Mouse (Mus musculus) midbrain, postnatal 0 days (tissue): ENCODE measurements at regions not wholly inside any gene's neighbourhood (a gene's known extent, or its start where the extent isn't known, plus 50 kb on each side); places are given as distances from the start of the nearest gene placed in this dataset.

ENCODE experiments used
- ATAC-seq: fragments of 200-750 bp; cut with Nextera tagmentation; 2 replicates; pipeline ENCODE4 v1.8.0; 2017; ENCODE audit warnings: moderate number of reproducible peaks, mild to moderate bottlenecking, moderate TSS enrichment, moderate library complexity; ENCODE audit not compliant: low FRiP score
- DNase-seq: peaks from one replicate; pipeline ENCODE4 v3.0.0-alpha.2; 2015; ENCODE audit warnings: low spot score
- H3K27ac ChIP-seq: fragments of 300-500 bp; sonication (generic); 2 replicates; pipeline ENCODE4 v1.5.1; 2014; ENCODE audit warnings: low read depth, mild to moderate bottlenecking, low read length, mixed read lengths
- H3K27me3 ChIP-seq: fragments of 300-500 bp; sonication (generic); 2 replicates; pipeline ENCODE4 v1.6.1; 2014; ENCODE audit warnings: low read length, control low read depth, mixed read lengths; ENCODE audit not compliant: insufficient read depth
- H3K36me3 ChIP-seq: fragments of 300-500 bp; sonication (generic); 2 replicates; pipeline ENCODE4 v1.6.1; 2014; ENCODE audit warnings: low read length, control low read depth, mixed read lengths; ENCODE audit not compliant: insufficient read depth
- H3K4me1 ChIP-seq: fragments of 300-500 bp; sonication (generic); 2 replicates; pipeline ENCODE4 v1.6.1; 2014; ENCODE audit warnings: mild to moderate bottlenecking, control low read depth, antibody characterized with exemption, low read length, mixed read lengths; ENCODE audit not compliant: insufficient read depth
- H3K4me2 ChIP-seq: fragments of 300-500 bp; sonication (generic); 2 replicates; pipeline ENCODE4 v1.6.1; 2014; ENCODE audit warnings: low read depth, mild to moderate bottlenecking, low read length, mixed read lengths; ENCODE audit not compliant: poor library complexity, severe bottlenecking
- H3K4me3 ChIP-seq: fragments of 300-500 bp; sonication (generic); 2 replicates; pipeline ENCODE4 v1.5.1; 2014; ENCODE audit warnings: low read depth, mild to moderate bottlenecking, low read length, moderate library complexity
- H3K9ac ChIP-seq: fragments of 300-500 bp; sonication (generic); replicated peaks from 2 replicates; pipeline ENCODE4 v1.6.1; 2014; ENCODE audit warnings: mild to moderate bottlenecking, low read length, moderate library complexity, mixed read lengths; ENCODE audit not compliant: poor library complexity, severe bottlenecking
- H3K9me3 ChIP-seq: fragments of 300-500 bp; sonication (generic); 2 replicates; pipeline ENCODE4 v1.6.1; 2016; ENCODE audit warnings: low read length, control low read depth
- CTCF ChIP-seq: IDR thresholded peaks from 2 replicates; pipeline ENCODE4 v1.5.1; 2016; ENCODE audit warnings: antibody characterized with exemption, mild to moderate bottlenecking
- WGBS: fragments of 180-500 bp; shearing (Covaris S2); extraction: QIAGEN DNeasy Blood & Tissue Kit; methylation state at CpG from one replicate; pipeline ENCODE4 v1.1.7; 2014; 5-methylcytosine and 5-hydroxymethylcytosine counted together

DNA sequence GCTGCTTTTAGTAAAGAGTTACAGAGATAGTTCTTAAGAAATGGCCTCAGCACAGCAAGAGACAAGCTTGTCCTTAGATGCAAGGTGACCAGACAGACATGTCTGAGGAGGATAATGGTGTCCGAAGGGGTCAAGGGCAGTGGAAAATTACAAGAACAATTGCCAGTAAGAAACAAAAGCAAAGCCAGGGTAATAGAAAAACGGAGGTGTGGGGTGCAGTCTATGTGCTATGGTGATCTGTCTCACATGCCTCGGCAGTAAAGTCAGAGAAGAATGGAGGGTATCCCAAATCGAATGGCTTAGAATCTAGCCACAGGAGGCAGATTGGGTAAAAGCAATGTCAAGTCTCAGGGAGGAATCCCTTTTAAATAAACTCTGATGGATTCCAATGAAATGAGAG is 86.2 kb downstream of the Tmx1 start:
- no peaks in the 10 kb centered on the region for H3K9me3 ChIP-seq
- no peak for ATAC-seq

DNA sequence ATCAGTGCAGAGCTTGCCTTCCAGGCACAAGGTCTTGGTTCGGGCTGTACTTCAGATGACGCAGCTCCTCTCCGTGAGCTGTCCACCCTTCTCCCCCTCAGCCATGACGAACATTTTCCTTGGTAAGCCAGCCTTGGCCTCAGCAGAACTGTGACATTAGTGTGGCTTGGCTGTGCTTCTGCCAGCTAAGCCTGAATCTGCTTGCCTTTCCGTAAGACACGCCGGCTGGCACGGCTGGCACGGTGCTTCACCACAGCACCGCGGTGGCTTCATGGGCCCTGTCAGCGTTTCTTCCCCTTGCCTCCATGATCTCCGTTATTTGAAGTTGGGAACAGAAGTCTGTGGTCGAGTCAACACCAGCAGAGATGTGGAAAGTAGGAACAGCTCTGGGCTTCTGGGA is 87.0 kb downstream of the Tmx1 start:
- DNase-seq, result no peak
- 94% methylated on average over 14 of the region's 14 CpGs for WGBS

More for the DNA sequence above, 86.2 kb downstream of the Tmx1 start:
- DNase-seq, result no peak
- Histone ChIP-seq H3K36me3 (no peaks in the 10 kb centered on the region), H3K27me3 (no peaks in the 10 kb centered on the region), H3K4me3 (no peak overlapping the region), H3K4me2 (no peak overlapping the region), H3K4me1 (no peaks in the 10 kb centered on the region; the same call in 1 of the 2 replicates), H3K27ac (no peak overlapping the region), H3K9ac (no peak overlapping the region)
- 49% methylated on average over 4 of the region's 4 CpGs for WGBS
- no peak for TF ChIP-seq CTCF

DNA sequence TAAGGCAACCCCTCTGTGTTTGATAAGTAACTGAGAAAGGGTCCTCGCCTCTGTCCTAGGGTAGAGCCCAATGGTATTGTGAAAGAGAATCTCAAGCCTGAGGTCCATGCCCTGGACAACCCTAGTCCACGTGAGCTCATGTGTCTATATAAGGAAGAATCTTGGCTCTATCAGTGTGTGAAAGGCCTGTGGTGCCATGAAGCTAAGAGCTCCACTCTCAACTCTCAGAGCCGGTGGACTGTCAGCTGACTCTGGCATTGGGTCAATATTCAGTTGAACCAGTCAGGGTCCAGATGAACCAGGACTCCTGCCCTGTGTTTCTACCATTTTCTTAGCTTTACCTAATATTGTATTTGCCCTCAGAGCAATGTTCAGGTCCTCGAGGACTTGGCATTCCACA is 88.5 kb downstream of the Tmx1 start:
- 85% methylated on average over 4 of the region's 4 CpGs for WGBS
- Histone ChIP-seq H3K4me3 (no peak overlapping the region), H3K27me3 (no peaks in the 10 kb centered on the region), H3K27ac (no peak overlapping the region), H3K4me1 (no peaks in the 10 kb centered on the region; the same call in 1 of the 2 replicates), H3K36me3 (no peaks in the 10 kb centered on the region), H3K9ac (no peak overlapping the region), H3K9me3 (no peaks in the 10 kb centered on the region), H3K4me2 (no peak overlapping the region)
- no peak for TF ChIP-seq CTCF
- DNase-seq, result no peak
- ATAC-seq, result no peak

More for the DNA sequence above, 87.0 kb downstream of the Tmx1 start:
- Histone ChIP-seq H3K4me2 (no peak overlapping the region), H3K4me3 (no peak overlapping the region), H3K4me1 (no peaks in the 10 kb centered on the region; the same call in 1 of the 2 replicates), H3K36me3 (no peaks in the 10 kb centered on the region), H3K27ac (no peak overlapping the region), H3K9ac (no peak overlapping the region), H3K9me3 (no peaks in the 10 kb centered on the region), H3K27me3 (no peaks in the 10 kb centered on the region)
- ATAC-seq, result no peak
- TF ChIP-seq CTCF, result no peak

DNA sequence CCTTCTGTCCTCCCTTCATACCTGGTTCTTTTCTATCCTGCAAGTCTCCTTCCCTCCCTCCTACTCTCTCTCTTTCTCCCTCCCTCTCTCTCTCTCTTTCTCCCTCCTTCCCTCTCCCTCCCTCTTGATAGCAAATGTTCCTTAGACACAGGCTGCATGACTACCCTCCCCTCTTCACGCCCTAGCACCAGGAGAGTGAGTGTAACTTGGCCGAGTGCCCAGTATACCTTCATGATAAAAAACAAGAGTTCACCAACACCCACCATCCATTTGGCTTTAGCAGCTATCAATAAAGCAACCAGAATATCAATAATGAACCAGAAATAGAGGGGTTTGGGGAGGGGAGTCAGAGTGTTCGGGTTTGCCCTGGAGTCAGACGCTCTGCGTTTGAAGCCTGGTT is 90.4 kb downstream of the Tmx1 start:
- H3K9me3 ChIP-seq, result no peaks in the 10 kb centered on the region
- 55% methylated on average over 5 of the region's 5 CpGs for WGBS
- ATAC-seq (no peak), DNase-seq (no peak)
- H3K4me2 ChIP-seq, result no peak overlapping the region
- H3K36me3 ChIP-seq, result no peaks in the 10 kb centered on the region
- no peak for TF ChIP-seq CTCF
- H3K9ac ChIP-seq, result no peak overlapping the region
- H3K4me3 ChIP-seq, result no peak overlapping the region
- H3K4me1 ChIP-seq, result no peaks in the 10 kb centered on the region; the same call in 1 of the 2 replicates
- no peak overlapping the region for H3K27ac ChIP-seq
- H3K27me3 ChIP-seq, result no peaks in the 10 kb centered on the region

DNA sequence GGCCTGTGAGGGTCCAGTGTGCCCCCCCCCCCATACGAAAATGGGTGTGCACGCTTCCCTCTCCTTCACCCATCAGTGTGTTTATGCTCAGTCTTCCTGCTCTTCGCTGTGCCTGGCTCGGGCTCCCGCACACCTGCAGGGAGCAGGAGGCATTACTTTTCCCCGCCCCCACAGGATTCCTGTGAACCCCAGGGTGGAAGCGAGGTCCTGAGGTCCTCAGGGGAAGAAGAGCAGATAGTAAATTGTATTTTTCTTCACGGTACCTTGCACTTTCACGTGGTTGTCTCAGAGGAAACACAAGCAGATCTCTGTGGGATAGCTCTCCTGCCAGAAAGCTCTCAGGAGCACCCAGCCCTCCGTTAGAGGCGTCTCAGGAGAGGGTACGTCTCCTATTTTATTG is 91.4 kb downstream of the Tmx1 start:
- H3K36me3 ChIP-seq, result no peaks in the 10 kb centered on the region
- H3K27ac ChIP-seq, result no peak overlapping the region
- H3K27me3 ChIP-seq, result no peaks in the 10 kb centered on the region
- no peaks in the 10 kb centered on the region for H3K9me3 ChIP-seq
- TF ChIP-seq CTCF, result no peak
- WGBS, result 27% methylated on average over 12 of the region's 12 CpGs
- DNase-seq (no peak), ATAC-seq (no peak)
- H3K4me3 ChIP-seq, result no peak overlapping the region
- no peak overlapping the region for H3K4me2 ChIP-seq
- H3K9ac ChIP-seq, result 0 out of 2 replicates have a peak overlapping the region, but pooled peaks have one; percentile 13
- H3K4me1 ChIP-seq, result no peaks in the 10 kb centered on the region; the same call in 1 of the 2 replicates

DNA sequence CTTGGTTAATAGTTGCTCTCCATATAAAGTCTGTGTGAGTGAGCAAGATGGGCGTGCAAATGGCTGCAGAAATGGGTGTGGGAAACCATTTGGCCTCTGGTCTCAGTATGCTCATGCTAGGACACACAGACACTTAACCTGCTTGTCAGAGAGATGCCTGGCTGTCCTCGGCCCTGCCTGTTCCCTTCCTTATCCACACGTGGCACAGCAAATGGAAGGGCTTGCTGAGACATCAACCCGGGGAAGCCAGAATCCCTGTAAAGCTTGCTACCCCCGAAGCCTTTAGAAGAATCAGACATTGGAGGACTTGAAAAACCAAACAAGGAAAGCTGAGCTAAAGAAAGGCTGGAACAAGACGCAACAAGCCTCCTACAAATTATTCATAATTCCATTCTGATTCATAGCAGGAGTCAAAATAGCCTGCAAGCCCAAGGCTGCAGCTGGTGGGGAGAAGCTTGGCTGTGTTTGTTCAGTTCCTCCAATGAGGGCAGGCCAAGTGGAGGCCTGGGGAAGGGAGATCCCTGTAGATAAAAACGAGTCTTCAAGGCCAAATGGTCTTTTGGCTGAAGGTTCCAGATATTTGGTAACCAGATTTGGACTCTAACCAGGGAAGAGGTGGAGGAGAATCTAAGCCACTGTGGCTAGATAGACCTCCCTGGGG is 92.1 kb downstream of the Tmx1 start:
- ATAC-seq (no peak), DNase-seq (no peak)
- no peak overlapping the region for H3K9ac ChIP-seq
- H3K4me2 ChIP-seq, result no peak overlapping the region
- no peak overlapping the region for H3K4me3 ChIP-seq
- H3K4me1 ChIP-seq, result no peaks in the 10 kb centered on the region; the same call in 1 of the 2 replicates
- no peaks in the 10 kb centered on the region for H3K9me3 ChIP-seq
- H3K27me3 ChIP-seq, result no peaks in the 10 kb centered on the region
- no peak for TF ChIP-seq CTCF
- WGBS, result 51% methylated on average over 7 of the region's 7 CpGs
- H3K36me3 ChIP-seq, result no peaks in the 10 kb centered on the region
- H3K27ac ChIP-seq, result no peak overlapping the region
